Comparison of ENCODE assay signal across 22 mouse cellular contexts in genomic region chr11:69384979-69385378, GRCm38 (mm10). TPM values are rescaled to one million over a fixed set of nuclear protein-coding genes. Genes with fewer than 3 reads are reported as not detected.
A peak's percentile ranks its signal among the peaks of the same experiment; 100 is the strongest.
DNase-seq lines count a peak whose midpoint lies in the region; ATAC-seq and TF ChIP-seq lines count a peak whose summit lies in the region.
"Had no signal": no experiment of that assay in that cellular context is flagged by ENCODE, and none has a peak within 500 bp of the region (broad histone marks: within the 10 kb centered on the region; RNA-seq: fewer than 3 reads in every experiment).

No protein-coding gene starts in this region.

- no peaks in the 10 kb centered on the region for H3K27me3 ChIP-seq in kidney, embryonic 14.5 days (ENCODE audit: control insufficient read depth, insufficient read depth, low read length)
- H3K27me3 ChIP-seq in intestine, postnatal 0 days (replicated peaks; ENCODE audit: control insufficient read depth, insufficient read depth, low read length) = no peaks in the 10 kb centered on the region
- H3K27me3 ChIP-seq: heart, embryonic 15.5 days; liver, embryonic 13.5 days; midbrain, embryonic 13.5 days; Patski had no signal

- no peak overlapping the region for H3K4me2 ChIP-seq in kidney, embryonic 14.5 days (replicated peaks; ENCODE audit: low read depth, low read length)
- H3K4me2 ChIP-seq in intestine, postnatal 0 days (replicated peaks; ENCODE audit: low read depth) = no peak overlapping the region
- H3K4me2 ChIP-seq: heart, embryonic 15.5 days; liver, embryonic 13.5 days; lung, embryonic 14.5 days; midbrain, embryonic 13.5 days had no signal

- no peak for ATAC-seq in kidney, embryonic 14.5 days (ENCODE audit: low FRiP score, low TSS enrichment)
- ATAC-seq in intestine, postnatal 0 days = peak; percentile 75
- ATAC-seq: forebrain, postnatal 0 days; midbrain, embryonic 13.5 days; Patski had no signal

- H3K9me3 ChIP-seq in kidney, embryonic 14.5 days (ENCODE audit: control insufficient read depth, low read length) = no peaks in the 10 kb centered on the region
- no peaks in the 10 kb centered on the region for H3K9me3 ChIP-seq in intestine, postnatal 0 days (ENCODE audit: control insufficient read depth)
- H3K9me3 ChIP-seq: heart, embryonic 15.5 days; liver, embryonic 13.5 days; megakaryocyte, embryonic 14.5 days; midbrain, embryonic 13.5 days had no signal

- DNase-seq in kidney, adult 18-20 months = peak; percentile 78
- peak; percentile 73 for DNase-seq in kidney, postnatal 10 days
- DNase-seq in yolk sac, embryonic 10.5 days (ENCODE audit: low spot score) = peak; percentile 77
- DNase-seq in lung, adult 2 months = no peak
- DNase-seq in Muller cell, postnatal 12 days (ENCODE audit: inconsistent ontology term) = no peak
- DNase-seq: adrenal gland, adult 2 months; cerebellum, adult 11 months; cerebellum, adult 9-11 months; forebrain, postnatal 0 days; gastrocnemius, postnatal 36 days; heart, adult 2 months; heart, postnatal 4 days; liver, embryonic 13.5 days; lung, embryonic 14.5 days; right cerebral cortex, postnatal 14 days; thymus, postnatal 14 days had no signal

- H3K27ac ChIP-seq in kidney, embryonic 14.5 days (ENCODE audit: low read depth, low read length) = no peak overlapping the region
- peak overlapping the region; percentile 75 for H3K27ac ChIP-seq in intestine, postnatal 0 days (ENCODE audit: low read depth, low read length)
- H3K27ac ChIP-seq: heart, adult 2 months; heart, embryonic 15.5 days; liver, embryonic 13.5 days; midbrain, embryonic 13.5 days had no signal

- peaks cover 4% of the 10 kb centered on the region; the same call in 1 of the 2 replicates for H3K4me1 ChIP-seq in kidney, embryonic 14.5 days (ENCODE audit: control insufficient read depth, insufficient read depth, low read length)
- H3K4me1 ChIP-seq in intestine, postnatal 0 days (replicated peaks; ENCODE audit: control insufficient read depth, insufficient read depth, low read length) = no peaks in the 10 kb centered on the region
- no peaks in the 10 kb centered on the region for H3K4me1 ChIP-seq in lung, adult 2 months (ENCODE audit: control insufficient read depth, insufficient read depth, low read length)

- no peak overlapping the region for H3K9ac ChIP-seq in kidney, embryonic 14.5 days (ENCODE audit: low read depth, low read length)
- no peak overlapping the region for H3K9ac ChIP-seq in intestine, postnatal 0 days (ENCODE audit: low read depth, low read length)
- H3K9ac ChIP-seq: forebrain, postnatal 0 days; heart, embryonic 15.5 days; liver, embryonic 13.5 days; lung, embryonic 14.5 days; midbrain, embryonic 13.5 days had no signal

- H3K4me3 ChIP-seq in kidney, embryonic 14.5 days (ENCODE audit: low read length) = no peak overlapping the region
- H3K4me3 ChIP-seq in intestine, postnatal 0 days (ENCODE audit: low read depth, low read length) = no peak overlapping the region
- H3K4me3 ChIP-seq in lung, adult 2 months (replicated peaks; ENCODE audit: extremely low read depth, low read depth, low read length) = no peak overlapping the region
- H3K4me3 ChIP-seq: heart, adult 2 months; heart, embryonic 15.5 days; liver, embryonic 13.5 days; megakaryocyte, embryonic 14.5 days; midbrain, embryonic 13.5 days had no signal

- no peak for TF ChIP-seq POLR2A in lung, adult 2 months (IDR thresholded peaks at IDR 0.05; ENCODE audit: borderline replicate concordance, extremely low read depth, low read depth, low read length)

- H3K36me3 ChIP-seq in kidney, embryonic 14.5 days (ENCODE audit: control insufficient read depth, insufficient read depth, low read length) = peaks cover 11% of the 10 kb centered on the region; the same call in 1 of the 2 replicates
- no peaks in the 10 kb centered on the region for H3K36me3 ChIP-seq in intestine, postnatal 0 days (ENCODE audit: control insufficient read depth, insufficient read depth)
- H3K36me3 ChIP-seq: heart, embryonic 15.5 days; liver, embryonic 13.5 days had no signal

- no peak for TF ChIP-seq CTCF in intestine, postnatal 0 days (IDR thresholded peaks at IDR 0.05; ENCODE audit: low read depth)
- TF ChIP-seq CTCF in lung, adult 2 months (IDR thresholded peaks at IDR 0.05; ENCODE audit: insufficient read depth, low read length) = no peak

- 72% methylated on average over 6 of the region's 6 CpGs for WGBS in kidney, embryonic 14.5 days
- WGBS in intestine, postnatal 0 days = 51% methylated on average over 6 of the region's 6 CpGs
- 71% methylated on average over 6 of the region's 6 CpGs for WGBS in lung, adult 2 months

RNA-seq across cellular contexts. Expression of gene Naa38, which starts 10.3 kb away (rescaled TPM):
- 172 and 221 TPM in 2 replicates for polyA plus RNA-seq in kidney, embryonic 14.5 days (2014; fragmentation: Nextera tagmentation; extraction: Ambion mirVana)
- polyA plus RNA-seq in intestine, postnatal 0 days (2015; fragmentation: Nextera tagmentation; extraction: Ambion mirVana) = 159 and 164 TPM in 2 replicates
- 129 and 141 TPM in 2 replicates for polyA plus RNA-seq in lung, adult 2 months (2012; rRNA removed)

RNA-seq across cellular contexts. Expression of gene Cyb5d1, which starts 10.5 kb away (rescaled TPM):
- 11.1 and 23.9 TPM in 2 replicates for polyA plus RNA-seq in kidney, embryonic 14.5 days (2014; fragmentation: Nextera tagmentation; extraction: Ambion mirVana)
- polyA plus RNA-seq in intestine, postnatal 0 days (2015; fragmentation: Nextera tagmentation; extraction: Ambion mirVana) = 8.6 and 8.9 TPM in 2 replicates
- 21.9 and 24.7 TPM in 2 replicates for polyA plus RNA-seq in lung, adult 2 months (2012; rRNA removed)

RNA-seq across cellular contexts. Expression of gene Tmem88, which starts 13.1 kb away (rescaled TPM):
- 36.8 and 39.6 TPM in 2 replicates for polyA plus RNA-seq in kidney, embryonic 14.5 days (2014; fragmentation: Nextera tagmentation; extraction: Ambion mirVana)
- 24.1 and 24.9 TPM in 2 replicates for polyA plus RNA-seq in intestine, postnatal 0 days (2015; fragmentation: Nextera tagmentation; extraction: Ambion mirVana)
- 37.8 and 63.1 TPM in 2 replicates for polyA plus RNA-seq in lung, adult 2 months (2012; rRNA removed)

RNA-seq across cellular contexts. Expression of gene Chd3, which starts 15.8 kb away (rescaled TPM):
- 56.7 and 59.7 TPM in 2 replicates for polyA plus RNA-seq in kidney, embryonic 14.5 days (2014; fragmentation: Nextera tagmentation; extraction: Ambion mirVana)
- 19.4 and 24.8 TPM in 2 replicates for polyA plus RNA-seq in intestine, postnatal 0 days (2015; fragmentation: Nextera tagmentation; extraction: Ambion mirVana)
- polyA plus RNA-seq in lung, adult 2 months (2012; rRNA removed) = 120 and 135 TPM in 2 replicates

RNA-seq across cellular contexts. Expression of gene Kdm6b, which starts 28.5 kb away (rescaled TPM):
- 36.1 and 37.4 TPM in 2 replicates for polyA plus RNA-seq in kidney, embryonic 14.5 days (2014; fragmentation: Nextera tagmentation; extraction: Ambion mirVana)
- polyA plus RNA-seq in intestine, postnatal 0 days (2015; fragmentation: Nextera tagmentation; extraction: Ambion mirVana) = 18.2 and 23.6 TPM in 2 replicates
- polyA plus RNA-seq in lung, adult 2 months (2012; rRNA removed) = 19.4 and 21.0 TPM in 2 replicates

Comparison
In these comparisons a context has a peak if more than half of its experiments do, and no peak if none do; other contexts are left out.
1. DNase-seq: peak in kidney, adult 18-20 months (single experiment), kidney, postnatal 10 days (single experiment) and yolk sac, embryonic 10.5 days (single experiment); none in lung, adult 2 months (single experiment) and Muller cell, postnatal 12 days (single experiment).